In the genomic region with DNA sequence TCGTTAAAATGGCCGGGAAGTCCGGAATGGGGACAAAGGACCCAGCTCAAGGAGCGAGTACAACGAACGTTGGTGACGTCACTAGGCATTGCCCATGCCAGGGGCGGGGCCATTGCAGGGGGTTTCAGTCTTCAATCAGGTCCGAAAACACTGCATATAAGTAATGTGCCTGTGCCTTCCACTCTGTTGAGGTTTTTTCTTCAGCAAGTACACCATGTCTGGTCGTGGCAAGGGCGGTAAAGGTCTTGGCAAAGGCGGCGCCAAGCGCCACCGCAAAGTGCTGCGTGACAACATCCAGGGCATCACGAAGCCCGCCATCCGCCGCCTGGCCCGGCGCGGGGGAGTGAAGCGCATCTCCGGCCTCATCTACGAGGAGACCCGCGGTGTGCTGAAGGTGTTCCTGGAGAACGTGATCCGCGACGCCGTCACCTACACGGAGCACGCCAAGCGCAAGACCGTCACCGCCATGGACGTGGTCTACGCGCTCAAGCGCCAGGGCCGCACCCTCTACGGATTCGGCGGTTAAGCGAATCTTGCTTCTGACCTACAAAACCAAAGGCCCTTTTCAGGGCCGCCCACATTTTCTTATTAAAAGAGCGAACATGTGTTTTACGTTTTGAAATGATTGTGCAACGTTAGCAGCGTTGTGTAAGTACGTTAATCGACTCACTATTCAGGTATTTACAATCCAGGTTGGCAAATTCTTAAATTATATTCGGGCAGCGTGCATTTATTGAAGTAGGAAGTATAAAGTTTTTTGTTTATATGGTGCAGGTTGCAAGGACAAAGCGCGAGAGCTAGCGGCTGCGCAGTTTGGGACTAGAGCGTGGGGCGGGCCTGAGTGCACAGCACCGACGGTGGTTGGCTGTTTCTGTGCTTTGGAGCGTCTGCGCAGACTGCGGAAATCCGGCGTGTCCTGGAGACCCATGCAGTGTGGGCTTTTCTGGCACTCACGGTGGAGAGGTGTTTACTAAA, we compare ENCODE assay signal across 8 mouse cellular contexts. TPM values are rescaled to one million over a fixed set of nuclear protein-coding genes. Genes with fewer than 3 reads are reported as not detected.
DNase-seq lines count a peak whose midpoint lies in the region; ATAC-seq and TF ChIP-seq lines count a peak whose summit lies in the region.

Gene Hist1h4h (plus strand): TSS at position 150 of the 975 bp plus-strand sequence.

- H3K36me3 ChIP-seq in heart, embryonic 10.5 days: no peaks in the 10 kb centered on the region
- no peaks in the 10 kb centered on the region for H3K36me3 ChIP-seq in kidney, embryonic 15.5 days

- peak within 1 kb of the TSS; percentile 66 for H3K9ac ChIP-seq in kidney, embryonic 15.5 days

- no peak for TF ChIP-seq CTCF in bone marrow macrophage, adult 2 months (IDR thresholded peaks at IDR 0.05; ENCODE audit: low read depth, low read length)
- no peak for TF ChIP-seq CTCF in embryonic fibroblast, embryonic 13.5 days (IDR thresholded peaks at IDR 0.05; ENCODE audit: borderline replicate concordance, insufficient read depth, low read length)

- H3K4me1 ChIP-seq in bone marrow macrophage, adult 2 months (ENCODE audit: control insufficient read depth, insufficient read depth, low read length): peaks cover 15% of the 10 kb centered on the region
- peaks cover 7% of the 10 kb centered on the region; the same call in 1 of the 2 replicates for H3K4me1 ChIP-seq in embryonic fibroblast, embryonic 13.5 days (ENCODE audit: control insufficient read depth, insufficient read depth, low read length)
- H3K4me1 ChIP-seq in heart, embryonic 10.5 days: peaks cover 21% of the 10 kb centered on the region
- peaks cover 34% of the 10 kb centered on the region for H3K4me1 ChIP-seq in kidney, embryonic 15.5 days

- H3K9me3 ChIP-seq in heart, embryonic 10.5 days: no peaks in the 10 kb centered on the region
- H3K9me3 ChIP-seq in kidney, embryonic 15.5 days (replicated peaks): no peaks in the 10 kb centered on the region

- peak; percentile 76 for ATAC-seq in kidney, embryonic 15.5 days (replicated peaks; ENCODE audit: low FRiP score)
- peak; percentile 80 for ATAC-seq in monocyte, adult 5-6 weeks (replicated peaks; ENCODE audit: insufficient number of reproducible peaks, low FRiP score, low TSS enrichment, poor library complexity, severe bottlenecking)

- peak within 1 kb of the TSS; percentile 95 for H3K27ac ChIP-seq in bone marrow macrophage, adult 2 months (ENCODE audit: insufficient read depth, low read depth, low read length)
- H3K27ac ChIP-seq in embryonic fibroblast, embryonic 13.5 days (ENCODE audit: insufficient read depth, low read length): peak within 1 kb of the TSS; percentile 95
- H3K27ac ChIP-seq in heart, embryonic 10.5 days: peak within 1 kb of the TSS; percentile 95
- H3K27ac ChIP-seq in kidney, embryonic 15.5 days: peak within 1 kb of the TSS; percentile 98

- TF ChIP-seq POLR2A in bone marrow macrophage, adult 2 months (IDR thresholded peaks at IDR 0.05; ENCODE audit: borderline replicate concordance, low read depth, low read length): peak; percentile 96
- TF ChIP-seq POLR2A in embryonic fibroblast, embryonic 13.5 days (IDR thresholded peaks at IDR 0.05; ENCODE audit: low read depth, low read length): peak; percentile 99

- no peaks in the 10 kb centered on the region for H3K27me3 ChIP-seq in heart, embryonic 10.5 days (ENCODE audit: insufficient read depth, poor library complexity, severe bottlenecking)
- H3K27me3 ChIP-seq in kidney, embryonic 15.5 days: no peaks in the 10 kb centered on the region

- H3K4me3 ChIP-seq in bone marrow macrophage, adult 2 months (ENCODE audit: insufficient read depth, low read length): peak within 1 kb of the TSS; percentile 71
- H3K4me3 ChIP-seq in embryonic fibroblast, embryonic 13.5 days (ENCODE audit: insufficient read depth, low read length): peak within 1 kb of the TSS; percentile 66
- peak within 1 kb of the TSS; percentile 67 for H3K4me3 ChIP-seq in heart, embryonic 10.5 days
- H3K4me3 ChIP-seq in kidney, embryonic 15.5 days (replicated peaks): peak within 1 kb of the TSS; percentile 56

- WGBS in heart, embryonic 10.5 days: under 1% methylated on average over 63 of the region's 70 CpGs
- WGBS in kidney, embryonic 15.5 days: under 1% methylated on average over 61 of the region's 70 CpGs

- H3K4me2 ChIP-seq in kidney, embryonic 15.5 days: peak within 1 kb of the TSS; percentile 58

- DNase-seq in 416B (ENCODE audit: low read depth): peak; percentile 99
- peak; percentile 98 for DNase-seq in heart, embryonic 10.5 days (ENCODE audit: low spot score)
- DNase-seq in liver: peak; percentile 96
- DNase-seq in spleen, postnatal 4 days (ENCODE audit: low spot score in 2 of 2): peak; percentile 97

RNA-seq across cellular contexts. Expression of gene Hist1h4h, which starts in this region (rescaled TPM):
- polyA plus RNA-seq in bone marrow macrophage, adult 2 months (2012; ENCODE audit: insufficient read depth, insufficient read length, missing spikeins): 2.5 and 3.1 TPM in 2 replicates
- polyA plus RNA-seq in embryonic fibroblast, embryonic 13.5 days (2011; ENCODE audit: insufficient read length, low read depth, missing spikeins): 8.1 and 10.5 TPM in 2 replicates
- polyA plus RNA-seq in heart, embryonic 10.5 days (2016; fragmentation: Nextera tagmentation; extraction: Ambion mirVana): 2.5 and 2.8 TPM in 2 replicates
- polyA plus RNA-seq in kidney, embryonic 15.5 days (2015; fragmentation: Nextera tagmentation; extraction: Ambion mirVana): 7.5 and 7.8 TPM in 2 replicates
- 24.5 to 149 TPM (median 46.4 TPM) in 3 replicates for total RNA-seq in monocyte, adult 5-6 weeks (2017)

Comparison
In these comparisons a context has a peak if more than half of its experiments do, and no peak if none do; other contexts are left out.
1. Peak in every context shown above with its lines: DNase-seq, ATAC-seq, H3K4me3 ChIP-seq and H3K27ac ChIP-seq.